Mouse (Mus musculus) layer of hippocampus, adult 9-11 months (tissue): ENCODE results near the gene Tnni3.
A peak's percentile ranks its signal among the peaks of the same experiment; 100 is the strongest.
"Not testable (repeated sequence)": the region's sequence is repeated elsewhere in the genome, so short reads cannot be mapped to it uniquely, and the experiment has no call there.

Experiments
- DNase-seq: peaks from one replicate; pipeline ENCODE4 v3.0.0; 2022

Tnni3 gene

DNA sequence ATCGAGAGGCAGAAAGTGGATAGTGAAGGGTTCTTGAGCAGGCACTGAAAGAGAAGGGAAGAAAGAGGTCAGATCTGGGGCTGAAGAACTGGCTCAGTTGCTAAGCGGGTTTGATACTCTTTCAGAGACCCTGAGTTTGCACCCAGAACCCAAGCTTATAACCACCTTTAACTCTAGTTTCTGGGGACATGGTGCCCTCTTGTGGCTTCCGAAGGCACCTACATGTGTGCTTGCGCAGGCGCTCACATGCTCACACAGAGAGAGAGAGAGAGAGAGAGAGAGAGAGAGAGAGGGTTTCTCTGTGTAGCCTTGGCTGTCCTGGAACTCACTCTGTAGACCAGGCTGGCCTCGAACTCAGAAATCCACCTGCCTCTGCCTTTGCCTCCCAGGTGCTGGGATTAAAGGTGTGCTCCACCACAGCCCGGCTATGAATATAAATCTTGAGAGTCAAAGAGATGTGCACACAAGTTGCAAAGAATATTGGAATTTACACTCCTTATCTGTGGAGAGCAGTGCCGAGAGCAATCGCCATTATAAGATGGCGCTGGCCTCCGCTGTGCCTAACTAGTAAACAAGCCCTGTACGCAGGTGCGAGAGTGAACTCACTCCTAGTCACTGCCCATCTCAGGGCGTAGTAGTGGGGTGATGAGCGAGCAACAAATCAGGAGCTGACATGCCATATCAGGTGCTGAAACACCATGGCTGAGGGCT lies at the start of gene Tnni3:
Gene Tnni3 (minus strand): TSS at position 18 of the 711 bp plus-strand sequence.
- not testable (repeated sequence) for DNase-seq

DNA sequence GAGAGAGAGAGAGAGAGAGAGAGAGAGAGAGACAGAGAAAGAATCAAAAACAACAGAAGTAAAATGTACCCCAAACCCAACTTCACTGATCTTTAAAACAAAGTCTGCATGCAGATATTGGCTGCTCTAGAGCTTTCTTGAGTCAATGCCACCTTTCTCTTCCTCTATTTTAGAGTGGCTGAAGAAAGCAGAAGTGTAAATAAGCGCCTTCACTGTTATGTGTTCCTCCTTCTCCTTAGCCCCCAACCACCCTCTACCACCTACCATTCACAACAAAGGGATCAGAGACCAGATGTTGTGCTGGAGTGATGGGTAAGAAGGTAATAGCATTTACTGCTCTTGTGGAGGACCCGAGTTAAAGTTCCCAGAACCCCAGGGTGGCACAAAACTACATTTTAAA lies 48.3 kb upstream of the Tnni3 start:
- not testable (repeated sequence) for DNase-seq

DNA sequence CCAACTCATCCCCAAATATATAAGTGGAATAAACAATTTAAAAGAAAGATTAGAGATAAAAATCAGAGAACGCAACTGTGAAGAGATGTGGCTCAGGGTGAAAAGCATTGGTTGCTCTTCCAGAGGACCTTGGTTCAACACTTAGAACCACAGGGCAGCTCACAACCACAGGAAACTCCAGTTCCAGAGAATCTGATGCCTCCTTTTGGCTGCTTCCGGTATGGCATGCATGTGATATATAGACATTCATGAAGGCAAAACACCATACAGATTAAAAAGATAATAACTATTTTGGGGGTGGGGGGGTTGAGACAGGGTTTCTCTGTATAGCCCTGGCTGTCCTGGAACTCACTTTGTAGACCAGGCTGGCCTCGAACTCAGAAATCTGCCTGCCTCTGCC lies 38.6 kb upstream of the Tnni3 start:
- DNase-seq, result no peak

DNA sequence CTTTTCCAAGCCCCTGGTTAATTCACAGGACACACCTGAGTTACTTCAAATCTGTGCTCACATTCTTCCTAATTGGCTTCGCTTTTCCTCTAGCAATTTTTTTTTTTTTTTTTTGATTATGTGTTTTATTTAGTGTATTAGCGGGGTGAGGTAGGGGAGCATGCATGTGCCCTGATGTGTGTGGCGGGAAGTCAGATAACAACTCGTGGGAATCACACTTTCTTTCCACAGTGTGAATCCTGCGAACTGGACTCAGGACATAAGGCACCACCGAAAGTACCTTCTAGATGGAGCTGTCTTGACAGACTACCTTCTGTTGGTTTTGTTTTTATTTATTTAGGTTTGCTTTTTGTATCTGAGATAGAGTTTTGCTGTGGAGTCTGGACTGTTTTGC lies 33.1 kb upstream of the Tnni3 start:
- no peak for DNase-seq

DNA sequence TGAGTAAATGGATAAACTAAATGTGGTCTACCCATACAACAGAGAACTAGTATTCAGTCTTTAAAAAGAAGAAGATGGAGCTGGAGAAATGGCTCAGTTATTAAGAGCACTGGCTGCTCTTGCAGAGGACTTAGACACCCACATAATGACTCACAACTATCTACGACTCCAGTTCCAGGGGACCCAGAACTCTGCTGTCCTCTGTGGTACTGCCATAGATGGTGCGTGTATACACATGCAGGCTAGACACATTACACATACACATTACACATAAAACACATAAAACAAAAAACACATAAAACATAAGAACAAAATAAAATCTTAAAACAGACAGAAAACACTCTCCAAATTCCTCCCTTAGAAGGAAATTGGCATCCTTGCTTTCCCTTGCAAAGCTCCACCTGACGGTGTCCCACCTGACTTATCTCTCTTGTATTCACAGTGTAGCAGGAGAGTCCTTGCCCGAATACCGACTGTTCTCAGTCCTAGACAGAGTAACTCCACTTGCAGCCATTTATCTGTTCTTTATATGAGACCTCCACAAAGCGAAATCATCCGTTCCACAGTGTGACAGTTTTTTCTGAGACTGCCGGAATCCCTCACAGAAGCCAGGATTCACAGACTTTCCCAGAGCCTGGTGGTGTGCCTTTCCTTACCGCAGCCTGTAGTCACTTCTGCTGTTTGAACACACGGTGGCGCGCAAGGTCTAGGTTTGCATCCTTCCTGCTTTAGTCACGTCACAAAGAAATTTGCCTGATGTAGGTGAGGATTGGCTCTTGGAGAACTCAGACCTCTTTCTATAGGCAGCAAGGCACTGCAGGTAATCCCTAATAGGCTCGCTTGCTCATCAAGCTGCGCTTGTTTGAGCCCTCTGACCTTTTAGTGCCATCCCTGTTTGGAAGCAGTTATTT lies 32.5 kb upstream of the Tnni3 start:
- DNase-seq, result peak; percentile 74

DNA sequence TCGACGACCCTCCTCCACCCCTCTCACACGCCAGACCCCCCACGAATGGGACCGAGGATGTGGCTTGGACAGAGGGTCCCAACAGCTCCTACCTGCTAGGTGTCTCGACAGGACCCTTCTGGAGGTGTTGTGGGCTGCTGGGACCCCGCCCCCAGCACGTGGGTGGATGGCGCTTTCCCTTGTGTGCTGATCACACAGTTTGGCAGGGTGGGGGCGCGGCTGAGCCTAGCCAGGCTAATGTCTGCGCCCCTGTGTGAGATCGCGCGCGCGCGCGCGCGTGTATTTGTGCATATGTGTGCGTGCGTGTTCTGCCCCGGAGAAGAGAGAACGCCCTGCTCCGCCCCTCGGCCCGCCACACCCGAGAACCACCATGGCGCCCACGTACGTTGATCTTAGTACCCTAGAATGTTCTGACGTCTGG lies 23.2 kb upstream of the Tnni3 start, which contains the start of gene Syt5:
Gene Syt5 (minus strand): TSS at position 321 of the 421 bp plus-strand sequence.
- DNase-seq, result peak; percentile 83

DNA sequence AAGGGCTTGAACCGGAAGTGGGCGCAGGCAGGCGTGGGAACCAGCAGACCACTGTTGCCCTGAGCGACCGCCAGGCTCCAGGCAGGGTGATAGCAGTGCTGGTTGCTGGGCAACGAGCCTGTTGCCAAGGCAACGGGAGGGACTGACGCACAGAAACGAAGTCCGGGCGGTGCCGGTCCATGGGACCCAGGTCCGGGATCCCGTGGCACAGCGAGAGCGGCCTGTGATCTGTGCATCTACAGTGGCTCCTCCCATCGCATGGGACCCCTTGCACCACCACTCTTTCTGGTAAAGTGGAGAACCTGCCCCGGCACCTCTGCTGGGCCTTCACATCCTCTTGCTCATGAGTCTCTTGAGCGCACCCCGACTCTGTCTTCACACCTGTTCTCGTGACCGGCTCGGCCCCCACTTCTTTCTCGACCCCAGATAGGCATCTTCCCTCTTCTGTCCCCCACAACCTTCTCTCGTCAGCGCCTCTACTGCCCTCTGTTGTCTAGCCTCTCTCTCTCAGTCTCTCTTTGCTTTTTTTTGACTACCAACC lies 22.6 kb upstream of the Tnni3 start:
- DNase-seq, result peak; percentile 97

DNA sequence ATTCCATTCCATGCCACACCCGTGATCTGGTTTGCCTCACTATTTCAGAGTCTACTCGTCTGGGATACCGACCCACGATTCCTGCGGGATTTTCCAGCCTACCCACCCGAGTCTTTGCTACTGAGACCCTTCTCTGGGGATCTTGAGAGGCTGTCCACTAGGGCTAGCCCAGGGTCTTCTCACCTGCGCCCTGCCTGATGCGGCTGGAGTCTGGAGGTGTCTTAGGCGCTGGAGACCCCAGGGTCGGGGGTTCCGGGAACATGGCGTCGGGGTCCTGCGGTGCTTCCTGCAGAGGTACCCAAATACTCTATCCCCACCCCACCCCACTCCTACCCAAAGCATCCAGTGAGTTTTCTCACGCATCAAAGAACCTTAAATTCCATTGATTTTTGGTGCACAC lies 22.0 kb upstream of the Tnni3 start:
- no peak for DNase-seq

DNA sequence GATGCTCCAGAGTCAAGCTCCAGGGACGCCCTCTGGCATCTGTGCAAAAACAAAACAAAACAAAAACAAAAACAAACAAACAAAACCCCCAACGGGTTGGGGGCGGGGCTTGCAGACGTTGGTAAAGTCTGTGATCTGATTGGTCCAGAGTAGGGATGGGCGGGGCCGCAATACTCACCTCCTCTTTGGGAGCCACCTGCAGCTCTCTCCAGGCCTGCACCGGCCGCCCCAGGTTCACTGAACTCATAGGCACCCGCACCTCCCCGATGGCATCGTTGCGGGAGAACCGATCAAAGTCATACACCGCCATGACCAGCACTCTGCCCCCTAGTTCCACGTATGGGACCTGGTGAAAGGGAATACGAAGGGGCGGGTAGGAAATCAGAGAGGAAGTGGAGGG lies 18.0 kb upstream of the Tnni3 start:
- no peak for DNase-seq

DNA sequence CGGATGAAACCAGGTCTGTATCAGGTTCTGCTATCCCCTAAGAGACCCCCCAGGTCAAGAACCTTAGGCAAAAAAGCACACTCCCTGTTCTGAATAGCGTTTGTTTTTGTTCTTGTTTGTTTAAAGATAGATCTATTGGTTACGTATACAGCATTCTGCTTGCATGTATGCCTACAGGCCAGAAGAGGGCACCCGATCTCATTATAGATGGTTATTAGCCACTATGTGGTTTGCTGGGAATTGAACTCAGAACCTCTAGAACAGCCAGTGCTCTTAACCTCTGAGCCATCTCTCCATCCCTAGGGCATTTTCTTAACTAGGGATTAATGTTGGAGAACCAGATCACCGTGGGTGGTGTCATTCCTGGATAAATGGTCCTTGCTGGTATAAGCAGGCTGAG lies 17.3 kb upstream of the Tnni3 start:
- DNase-seq, result no peak

DNA sequence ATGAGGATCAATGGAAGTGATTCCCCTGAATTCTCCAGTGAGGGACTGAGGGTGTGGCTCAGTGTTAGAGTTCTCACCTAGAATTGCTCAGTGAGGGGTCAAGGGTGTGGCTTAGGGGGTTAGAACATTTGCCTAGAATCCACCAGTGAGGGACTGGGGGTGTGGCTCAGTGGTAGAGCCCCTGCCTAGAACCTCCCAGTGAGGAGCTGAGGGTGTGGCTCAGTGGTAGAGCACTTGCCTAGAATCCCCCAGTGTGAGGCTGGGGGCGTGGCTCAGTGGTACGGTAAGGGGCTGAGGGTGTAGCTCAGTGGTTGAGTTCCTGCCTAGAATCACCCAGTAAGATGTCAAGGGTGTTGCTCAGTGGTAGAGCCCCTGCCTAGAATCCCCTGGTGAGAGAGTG lies 15.0 kb upstream of the Tnni3 start:
- DNase-seq, result no peak

DNA sequence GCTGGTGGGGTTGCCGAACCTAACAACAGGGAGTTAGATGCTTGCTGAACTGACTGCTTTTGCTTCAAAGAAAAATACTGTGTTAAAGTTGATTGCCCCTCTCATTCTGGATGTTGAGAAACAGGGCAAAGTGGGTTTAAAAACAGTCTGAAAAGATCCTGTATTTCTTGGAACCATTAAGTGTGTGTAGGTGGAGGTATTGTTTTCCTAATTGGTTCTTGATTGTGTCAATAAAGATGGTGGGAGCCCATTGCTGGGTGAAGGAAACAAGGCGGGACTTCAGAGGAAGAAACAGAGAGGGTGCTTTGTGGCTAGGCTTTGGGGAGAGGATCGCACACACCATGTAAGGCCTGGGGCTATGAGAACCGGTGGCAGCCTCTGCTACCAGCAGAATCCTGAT lies 13.2 kb upstream of the Tnni3 start:
- DNase-seq, result no peak

DNA sequence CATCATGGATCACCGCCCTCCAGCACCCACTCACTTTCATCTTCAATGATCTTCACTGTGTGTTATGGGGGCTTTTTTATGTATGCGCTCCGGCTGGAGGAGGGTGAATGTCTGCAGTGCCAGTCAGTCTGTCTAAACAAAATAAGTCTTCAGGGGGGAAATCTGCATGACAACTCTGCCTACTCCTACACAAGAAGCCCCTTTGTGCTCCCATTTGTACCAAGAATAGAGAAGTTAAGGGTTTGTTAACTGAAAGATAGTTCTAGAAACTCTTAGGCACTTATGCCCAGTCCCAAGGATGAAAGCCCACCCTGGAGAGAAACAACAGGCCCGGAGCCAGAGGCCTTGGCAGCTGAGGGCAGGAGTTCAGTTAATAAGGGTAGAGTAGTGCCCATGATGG lies 12.3 kb upstream of the Tnni3 start:
- DNase-seq, result no peak

DNA sequence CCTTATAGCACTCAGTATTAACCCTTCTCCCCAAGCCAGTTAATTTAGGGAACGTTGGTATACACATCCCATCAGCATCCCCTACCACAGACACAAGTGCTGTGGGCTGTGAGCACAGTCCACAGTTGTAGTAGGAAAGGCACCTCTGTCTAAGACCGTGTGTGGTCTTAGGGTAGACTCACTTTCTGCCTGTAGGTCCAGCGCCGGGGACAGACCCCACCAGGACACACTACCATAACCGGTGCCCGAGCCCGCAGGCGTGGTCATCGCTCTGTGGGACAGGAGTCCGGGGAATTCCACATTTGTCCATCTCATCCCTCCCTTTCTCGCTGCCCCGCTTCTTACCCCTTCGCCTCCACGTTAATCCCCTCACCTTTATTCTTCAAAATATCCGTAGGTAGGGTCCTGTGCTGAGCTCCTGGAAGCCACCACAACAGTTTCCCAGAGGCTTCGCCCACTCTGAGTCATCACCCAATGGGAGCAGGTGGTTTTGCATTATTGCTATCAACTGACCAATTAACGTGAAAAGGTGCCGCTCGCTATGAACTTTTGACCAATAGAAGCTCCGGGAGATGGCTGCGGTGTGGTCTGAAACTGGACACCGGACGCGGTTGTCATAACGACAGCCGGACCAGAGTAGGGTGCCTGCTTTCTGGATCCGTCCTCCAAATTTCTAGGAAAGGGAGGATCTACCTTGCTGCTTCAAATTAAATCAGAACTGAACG lies 8.1 kb upstream of the Tnni3 start, which contains the start of gene Dnaaf3:
Gene Dnaaf3 (minus strand): TSS at position 449 of the 725 bp plus-strand sequence.
- no peak for DNase-seq

DNA sequence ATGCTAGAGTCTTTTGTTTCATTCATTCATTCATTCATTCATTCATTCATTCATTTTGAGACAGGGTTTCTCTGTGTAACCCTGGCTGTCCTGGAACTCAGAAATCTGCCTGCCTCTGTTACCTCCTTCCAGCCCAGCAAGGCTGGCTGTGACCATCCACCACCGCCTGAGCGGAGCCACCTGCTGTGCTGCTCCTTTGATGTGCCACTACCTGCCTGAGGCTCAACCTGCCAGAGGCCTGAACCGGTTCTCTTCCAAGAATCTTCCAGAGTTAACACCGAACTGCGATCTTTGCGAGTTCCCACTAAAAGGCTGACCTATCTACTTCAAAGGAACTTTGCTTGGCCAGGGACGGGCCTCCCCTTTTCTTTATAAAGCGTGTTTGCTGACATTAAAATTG lies 6.1 kb upstream of the Tnni3 start:
- DNase-seq, result not testable (repeated sequence)

DNA sequence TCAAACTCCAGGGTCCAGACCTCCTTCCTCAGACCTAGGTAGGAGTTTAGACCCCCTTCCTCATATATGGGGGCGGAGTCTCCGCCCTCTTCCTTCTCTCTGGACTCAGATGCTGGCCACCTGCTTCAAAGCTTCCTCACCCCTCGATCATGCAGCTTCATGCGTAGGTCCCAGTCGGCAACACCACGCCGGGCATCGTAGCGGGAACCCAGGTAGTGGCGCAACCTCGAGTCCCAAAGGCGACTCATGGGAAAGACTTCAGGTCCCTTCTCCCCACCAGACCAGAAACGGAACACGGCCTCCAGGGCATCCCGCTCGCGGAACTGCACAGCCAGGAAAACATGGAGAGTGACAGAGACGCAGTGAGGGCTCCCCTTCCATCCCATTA lies 3.3 kb upstream of the Tnni3 start:
- no peak for DNase-seq

DNA sequence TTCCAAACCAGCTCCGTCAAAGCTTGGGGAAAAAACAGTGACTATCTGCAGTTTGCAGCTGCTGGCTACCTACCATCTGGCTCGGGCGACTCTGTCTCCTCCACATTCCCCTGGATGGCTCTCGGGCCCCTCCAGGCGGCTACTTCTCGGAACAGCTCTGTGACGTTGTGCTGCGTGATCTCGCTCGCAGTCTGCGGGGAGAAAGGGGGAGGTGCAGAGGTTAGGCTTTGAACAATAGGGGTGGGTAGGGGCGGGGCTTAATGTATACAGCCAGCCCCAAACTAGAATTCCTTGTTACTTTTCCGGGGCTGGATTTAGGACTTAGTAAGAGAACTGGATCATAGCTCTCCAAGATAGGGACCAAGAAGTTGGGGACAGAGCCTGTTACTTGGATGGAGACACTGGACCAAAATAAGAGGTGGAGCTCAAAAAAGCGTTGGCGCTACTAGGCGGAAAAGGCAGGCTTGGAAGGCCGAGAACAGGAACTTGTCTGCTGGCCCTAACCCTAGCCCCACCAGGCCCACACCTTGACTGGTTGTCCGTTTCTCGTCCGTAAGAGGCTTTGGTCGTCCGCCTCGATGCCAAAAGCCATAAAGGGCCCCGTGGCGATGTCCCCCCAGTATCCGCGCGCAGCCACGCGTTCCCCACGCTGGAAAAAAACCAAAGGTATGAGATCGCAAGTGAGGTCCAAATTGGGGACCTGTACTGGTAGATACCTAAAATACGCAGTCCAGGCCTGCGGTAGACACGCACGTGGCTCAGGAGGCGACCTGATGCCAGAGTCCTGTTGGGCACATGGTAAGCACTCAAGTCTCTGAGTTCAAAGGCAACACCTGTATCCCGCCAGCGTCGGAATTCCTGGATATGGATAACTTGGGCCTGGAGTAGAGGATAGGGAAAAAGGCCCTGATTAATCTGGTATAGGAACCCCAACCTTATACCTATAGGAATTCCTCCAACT lies 2.6 kb upstream of the Tnni3 start:
- peak; percentile 74 for DNase-seq

DNA sequence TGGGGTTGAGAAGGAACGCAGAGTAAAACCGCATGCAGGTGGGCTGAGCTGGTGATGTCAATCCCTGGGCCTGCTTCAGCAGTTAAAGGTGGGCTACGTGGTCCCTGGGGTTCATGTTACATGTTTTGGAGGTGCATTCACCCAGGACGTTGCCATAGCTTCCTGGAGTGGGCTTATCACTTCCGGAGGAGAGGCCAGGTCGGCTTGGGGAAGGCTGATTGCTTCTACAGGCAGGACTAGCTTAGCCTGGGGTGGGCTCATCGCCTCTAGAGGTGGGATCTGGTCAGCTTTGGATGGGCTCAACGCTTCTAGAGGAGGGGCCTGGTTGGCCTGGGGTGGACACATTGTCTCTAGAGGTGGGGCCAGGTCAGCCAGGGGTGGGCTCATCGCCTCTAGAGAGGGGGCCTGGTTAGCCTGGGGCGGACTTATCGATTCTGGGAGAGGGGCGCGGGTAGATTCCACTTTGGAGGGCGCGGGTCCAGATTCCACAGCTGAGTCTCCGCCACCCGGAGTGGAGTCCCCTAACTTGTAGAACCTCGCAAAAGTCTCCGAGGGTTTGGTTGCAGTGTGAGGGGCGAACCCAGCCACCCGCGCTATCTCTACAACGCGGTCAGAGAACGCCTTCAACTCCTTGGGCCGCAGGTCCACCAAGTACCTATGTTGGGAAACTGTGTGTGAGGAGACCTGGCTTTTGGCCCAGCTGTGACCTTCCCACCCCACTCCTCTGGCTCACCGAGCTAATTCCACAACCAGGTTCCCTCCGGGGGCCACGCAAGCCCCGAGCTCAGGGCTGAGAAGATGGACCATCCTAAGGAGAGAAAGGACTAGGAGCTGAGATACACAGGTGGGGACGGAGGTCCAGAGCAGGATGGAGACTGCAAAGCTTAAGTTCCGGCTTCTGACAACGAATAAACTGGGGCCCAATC lies 561 bp downstream of the Tnni3 start:
- DNase-seq, result no peak

DNA sequence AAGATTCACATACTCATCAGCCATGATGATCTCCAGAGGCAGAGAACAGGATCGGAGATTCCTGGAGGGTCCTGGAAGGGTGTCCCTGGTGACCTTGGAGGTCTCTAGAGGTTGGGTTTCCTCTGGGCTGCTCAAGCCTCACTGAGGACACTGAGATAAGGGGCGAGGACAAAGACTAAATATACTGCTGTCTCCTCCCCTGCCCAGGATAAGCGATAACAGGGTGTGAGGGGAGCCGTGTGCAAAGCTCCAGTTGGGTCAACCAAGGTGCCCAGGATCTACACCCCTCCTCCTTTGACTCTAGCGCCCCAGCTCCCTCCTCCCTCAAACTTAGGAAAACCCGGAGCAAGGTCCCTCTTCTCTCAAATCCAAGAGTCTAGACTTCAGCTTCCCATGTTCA lies 1.7 kb downstream of the Tnni3 start:
- no peak for DNase-seq

DNA sequence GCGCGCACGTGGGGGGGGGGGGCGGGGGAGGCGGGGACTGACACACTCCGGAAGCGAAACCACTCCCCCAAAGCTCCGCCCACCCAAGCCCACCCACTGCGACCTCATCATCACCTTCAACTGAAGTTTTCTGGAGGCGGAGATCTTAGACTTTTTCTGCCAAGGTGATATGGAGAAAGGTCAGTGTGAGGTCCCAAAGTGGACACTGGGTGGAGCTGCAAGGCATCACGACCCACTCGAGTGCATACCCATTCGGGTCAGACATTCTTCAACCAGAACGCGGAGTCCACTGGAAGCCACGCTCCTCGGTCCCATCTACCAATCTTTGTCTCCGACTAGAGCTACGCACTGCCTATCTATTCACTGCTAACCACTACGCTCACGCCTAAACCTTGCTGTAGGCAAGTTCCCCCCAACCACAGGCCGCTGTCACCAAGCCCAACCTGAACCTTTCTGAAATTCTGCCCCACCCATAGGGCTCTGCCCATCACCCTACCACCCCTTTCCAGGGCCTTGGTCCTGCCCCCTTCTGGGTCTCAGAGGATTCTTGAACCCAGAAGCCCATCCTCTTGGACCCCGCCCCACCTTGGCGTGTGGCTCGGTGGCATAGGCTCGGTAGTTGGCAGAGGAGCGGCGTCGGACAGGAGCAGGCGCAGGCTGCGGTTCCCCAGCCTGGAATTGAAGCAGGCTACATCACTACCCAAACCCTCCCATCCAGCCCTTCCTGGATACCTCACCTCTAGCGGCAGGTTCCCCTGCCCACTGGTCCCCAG lies 2.6 kb downstream of the Tnni3 start:
- DNase-seq, result no peak
